Mouse (Mus musculus): ENCODE results near the gene Cbx1.

- TF ChIP-seq CTCF (IDR thresholded peaks at IDR 0.05; ENCODE audit: low read depth) (no peak), EP300 (optimal IDR thresholded peaks at IDR 0.05) (no peak)
Measured at GRCm38 (mm10) chr11:96775063-96775462, 13.9 kb upstream of the Cbx1 start.

All from stomach, postnatal 0 days (tissue).